Mouse (Mus musculus) cortical plate, adult 2 months (tissue): ENCODE measurements around the gene Brsk2.

Source experiments
- CTCF ChIP-seq: fragments of 200-500 bp; IDR thresholded peaks from 2 replicates; pipeline ENCODE4 v1.5.1; 2011; ENCODE audit warnings: mild to moderate bottlenecking, control low read depth, low read length; ENCODE audit not compliant: insufficient read depth; ENCODE audit errors: extremely low read depth
- POLR2A ChIP-seq: fragments of 200-500 bp; IDR thresholded peaks from 2 replicates; pipeline ENCODE4 v1.6.1; 2011; ENCODE audit warnings: mild to moderate bottlenecking, low read length, control low read depth; ENCODE audit not compliant: insufficient read depth; ENCODE audit errors: extremely low read depth

GRCm38 (mm10) chr7:141902791-141903190, 46.8 kb upstream of the Brsk2 start:
- no peak for TF ChIP-seq POLR2A
- no peak for TF ChIP-seq CTCF
